Mouse (Mus musculus) testis, adult 2 months (tissue): ENCODE measurements around the gene Gm4353.

Source experiments
- CTCF ChIP-seq: fragments of 200-500 bp; IDR thresholded peaks from 2 replicates; pipeline ENCODE4 v1.5.1; 2012; ENCODE audit warnings: low read depth, mild to moderate bottlenecking, inconsistent platforms, low read length, moderate library complexity; ENCODE audit not compliant: control insufficient read depth, insufficient read depth, insufficient replicate concordance
- POLR2A ChIP-seq: fragments of 200-500 bp; IDR thresholded peaks from 2 replicates; pipeline ENCODE4 v1.6.1; 2012; ENCODE audit warnings: low read depth, mild to moderate bottlenecking, inconsistent platforms, low read length, moderate library complexity; ENCODE audit not compliant: control insufficient read depth

GRCm38 (mm10) chr7:116115991-116116390, 31.6 kb upstream of the Gm4353 start:
- TF ChIP-seq CTCF (no peak), POLR2A (no peak)
